Mouse (Mus musculus) testis, adult 2 months (tissue): Measurements from ENCODE around the gene Aamp.

ENCODE experiments used
- CTCF ChIP-seq: fragments of 200-500 bp; IDR thresholded peaks from 2 replicates; pipeline ENCODE4 v1.5.1; 2012; ENCODE audit warnings: low read depth, mild to moderate bottlenecking, inconsistent platforms, low read length, moderate library complexity; ENCODE audit not compliant: control insufficient read depth, insufficient read depth, insufficient replicate concordance
- POLR2A ChIP-seq: fragments of 200-500 bp; IDR thresholded peaks from 2 replicates; pipeline ENCODE4 v1.6.1; 2012; ENCODE audit warnings: low read depth, mild to moderate bottlenecking, inconsistent platforms, low read length, moderate library complexity; ENCODE audit not compliant: control insufficient read depth

- no peak for TF ChIP-seq POLR2A
- no peak for TF ChIP-seq CTCF
Measured at GRCm38 (mm10) chr1:74316114-74316827, 31.7 kb upstream of the Aamp start.
